Mouse (Mus musculus) kidney, adult 2 months (tissue): Measurements from ENCODE around the gene Uhrf1bp1.

Experiments used
- CTCF ChIP-seq: fragments of 200-500 bp; conservative IDR thresholded peaks from 2 replicates; pipeline ENCODE4 v1.5.1; 2011; ENCODE audit warnings: low read depth, mild to moderate bottlenecking, control low read depth, low read length, moderate library complexity, mixed read lengths; ENCODE audit not compliant: insufficient read depth, insufficient read length
- POLR2A ChIP-seq: fragments of 200-500 bp; IDR thresholded peaks from one replicate; pipeline ENCODE4 v1.6.1; 2011; ENCODE audit warnings: low read depth, low read length, control low read depth

DNA sequence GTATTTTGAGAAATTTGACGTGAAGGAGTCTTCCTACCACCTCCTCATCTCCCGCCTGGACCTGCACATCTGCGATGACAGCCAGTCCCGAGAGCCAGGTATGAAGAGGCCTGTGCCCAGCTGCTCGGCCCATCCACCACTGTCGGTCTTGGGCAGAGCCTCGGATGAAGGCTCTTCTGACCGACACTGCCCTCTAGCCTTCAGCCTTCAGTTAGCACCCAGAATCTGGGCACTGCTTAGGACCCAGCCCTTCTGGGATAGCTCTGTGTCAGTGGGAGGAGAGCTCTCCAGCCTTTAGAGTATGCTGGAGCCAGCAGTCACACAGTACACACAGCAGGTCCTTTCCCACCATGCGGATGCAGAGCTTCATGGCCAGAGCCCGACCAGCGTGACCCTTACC is 25.3 kb downstream of the Uhrf1bp1 start:
- peak; percentile 61 for TF ChIP-seq CTCF
- TF ChIP-seq POLR2A: no peak
